Mouse (Mus musculus): ENCODE measurements around the gene Vmn1r1.

DNA sequence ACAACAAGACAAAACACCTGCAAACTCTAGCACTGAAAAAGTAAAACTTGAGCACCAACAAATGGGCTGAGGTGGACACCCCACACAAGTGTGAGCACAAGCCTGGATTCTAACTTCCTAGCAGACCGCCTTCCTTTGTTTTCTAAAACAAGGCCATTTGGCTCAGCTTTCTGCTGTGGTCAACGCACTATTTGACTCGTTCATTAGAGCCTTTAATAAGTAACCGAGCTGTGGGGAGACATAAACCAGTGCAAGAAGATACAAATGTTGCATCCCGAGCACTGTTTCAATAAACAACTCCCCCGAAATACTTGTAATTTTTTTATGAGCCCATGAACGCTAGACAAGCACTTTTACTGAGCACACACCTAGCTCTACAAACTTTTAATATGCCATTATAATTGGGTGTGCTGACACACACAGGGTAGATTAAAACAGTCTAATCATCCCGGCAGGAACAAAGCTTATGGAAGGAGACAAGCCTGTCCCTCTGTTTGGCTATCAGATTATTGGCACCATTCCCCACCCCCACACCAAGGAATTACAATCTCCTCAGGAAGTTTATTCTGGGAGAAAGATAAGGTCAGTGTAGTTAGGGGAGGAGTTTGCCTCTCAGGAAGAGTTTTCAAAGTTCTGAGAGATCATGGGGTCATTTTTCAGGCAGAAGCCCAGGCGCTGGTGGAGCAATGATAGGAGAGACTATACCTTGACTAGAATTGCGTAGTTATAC, 27.7 kb upstream of the Vmn1r1 start:
- TF ChIP-seq CTCF (IDR thresholded peaks at IDR 0.05; ENCODE audit: extremely low read depth, insufficient read depth, insufficient read length, insufficient replicate concordance) (no peak), POLR2A (IDR thresholded peaks at IDR 0.05; ENCODE audit: low read depth, low read length) (no peak)
